Mouse (Mus musculus): ENCODE data around the gene D8Ertd738e. TPM values are rescaled to one million over a fixed set of nuclear protein-coding genes. Genes with fewer than 3 reads are reported as not detected.

The D8Ertd738e gene
- total RNA-seq (2021) = 100 to 1,000 TPM; 174 to 185 TPM
- long read RNA-seq, experiment 1, transcript D8Ertd738e-201 (3 exons, 616 nt) = major isoform, 573 of 593 reads
- long read RNA-seq, experiment 1, partial matches to known transcripts = 19 of 593 reads
- long read RNA-seq, experiment 1, other reads (novel, unspliced or antisense) = 1 of 593 reads
- long read RNA-seq, experiment 2, transcript D8Ertd738e-201 (3 exons, 616 nt) = major isoform, 407 of 416 reads
- long read RNA-seq, experiment 2, partial matches to known transcripts = 2 of 416 reads
- long read RNA-seq, experiment 2, other reads (novel, unspliced or antisense) = 7 of 416 reads

- peak; percentile 81 for DNase-seq
Measured at GRCm38 (mm10) chr8:84249257-84250170, at the start of gene D8Ertd738e. Gene D8Ertd738e, minus strand, starts transcription at chr8:84249719.

DNA sequence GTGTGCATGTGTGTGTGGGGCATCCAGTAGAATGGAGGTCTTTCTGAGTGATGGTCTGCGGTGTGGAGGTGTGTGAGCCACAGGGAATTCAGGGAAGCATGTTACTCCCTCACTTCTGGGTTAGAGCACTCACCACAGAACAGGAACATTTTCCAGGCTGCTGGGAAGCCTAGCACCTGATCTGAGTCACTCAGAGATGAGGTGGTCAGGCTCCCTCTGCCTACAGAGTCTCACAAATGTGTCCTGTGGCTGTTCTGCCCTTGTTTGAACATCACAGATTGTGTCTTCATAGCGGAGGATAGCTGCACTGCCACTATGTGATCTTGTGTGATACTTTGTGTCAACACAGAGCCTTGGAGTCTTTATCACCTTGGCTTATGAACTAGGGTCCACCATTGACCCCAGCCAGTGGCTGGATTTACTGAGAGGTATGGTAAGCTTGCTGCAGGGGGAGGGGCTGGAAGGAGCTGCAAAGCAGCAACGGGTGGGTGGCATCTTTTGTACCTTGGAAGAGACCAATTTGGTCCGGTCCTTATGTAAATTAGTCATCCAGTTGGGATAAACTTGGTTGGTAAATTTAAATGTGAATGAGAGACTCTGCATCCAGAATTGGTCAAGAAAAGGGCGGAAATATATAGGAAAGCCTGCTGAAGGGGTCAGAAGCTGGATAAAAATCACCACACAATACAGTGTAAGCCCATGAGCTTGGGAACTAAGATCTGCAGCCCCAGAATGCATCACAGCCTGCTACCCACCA is 47.7 kb upstream of the D8Ertd738e start:
- no peak for DNase-seq

DNA sequence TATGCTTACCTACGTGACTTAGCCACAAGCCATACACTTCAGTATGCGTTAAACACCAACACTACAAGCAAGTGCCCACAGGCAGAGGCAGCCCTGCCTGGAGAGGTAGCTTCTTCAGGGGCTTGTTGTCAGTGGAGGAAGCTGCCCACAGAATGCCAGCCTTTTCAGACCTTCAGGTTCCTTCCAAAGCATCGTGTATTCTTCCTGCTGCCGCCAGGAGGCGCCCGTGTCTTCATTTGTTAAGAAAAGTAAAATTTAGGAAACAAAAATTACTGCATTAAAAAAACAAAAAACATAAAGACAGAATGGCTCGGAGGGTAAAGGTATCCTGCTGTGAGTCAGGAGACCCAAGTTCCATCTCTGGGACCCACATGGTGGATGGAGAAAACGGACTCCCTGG is 42.2 kb upstream of the D8Ertd738e start:
- no peak for DNase-seq

DNA sequence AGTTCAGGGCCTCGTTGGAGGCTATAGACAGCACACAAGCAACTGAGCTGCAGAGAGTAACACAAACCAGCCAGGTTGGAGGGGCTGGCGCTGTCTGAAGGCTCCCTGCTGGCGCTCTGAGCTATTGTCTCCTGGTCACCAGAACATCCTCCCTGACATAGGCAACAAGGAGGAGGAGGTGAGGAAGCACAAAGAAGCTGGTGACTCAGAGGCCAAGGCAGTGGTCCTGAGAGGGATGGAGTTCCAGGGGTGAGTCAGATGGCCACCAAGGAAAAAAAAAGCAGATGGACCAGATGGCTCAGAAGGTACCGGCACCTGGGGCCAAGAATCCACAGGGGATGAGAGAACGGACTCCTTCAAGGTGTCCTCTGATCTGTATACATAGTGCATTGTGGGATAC is 41.6 kb upstream of the D8Ertd738e start:
- DNase-seq = no peak

- no peak for DNase-seq
Measured at GRCm38 (mm10) chr8:84288892-84289291, 39.4 kb upstream of the D8Ertd738e start.

- peak; percentile 18 for DNase-seq
Measured at GRCm38 (mm10) chr8:84285665-84286064, 36.1 kb upstream of the D8Ertd738e start.

- DNase-seq = peak; percentile 43
Measured at GRCm38 (mm10) chr8:84284608-84285063, 35.1 kb upstream of the D8Ertd738e start.

DNA sequence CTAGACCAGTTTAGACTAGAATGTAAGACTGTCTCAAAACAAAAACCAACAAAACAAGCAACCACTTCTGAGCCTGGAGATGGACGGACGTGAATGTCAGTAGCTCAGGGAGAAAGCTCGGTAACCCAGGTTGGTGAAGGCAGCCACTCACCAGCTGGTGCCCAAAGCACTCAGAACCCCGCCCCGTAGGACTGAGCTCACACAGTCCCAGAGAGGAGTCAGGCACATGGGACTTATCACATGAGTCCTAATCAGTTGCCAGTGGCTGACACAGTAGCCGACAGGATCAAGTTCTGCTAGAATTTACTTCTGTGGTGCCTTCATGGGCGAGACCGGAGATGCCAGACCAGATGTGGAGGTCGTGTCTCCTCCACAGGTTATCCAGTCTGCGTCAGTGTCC is 31.3 kb upstream of the D8Ertd738e start:
- no peak for DNase-seq

GRCm38 (mm10) chr8:84276447-84276846 is 26.9 kb upstream of the D8Ertd738e start:
- no peak for DNase-seq

- DNase-seq = no peak
Measured at GRCm38 (mm10) chr8:84273968-84274367, 24.4 kb upstream of the D8Ertd738e start.

- DNase-seq = no peak
Measured at GRCm38 (mm10) chr8:84272302-84272701, 22.8 kb upstream of the D8Ertd738e start.

- DNase-seq = peak; percentile 100
Measured at GRCm38 (mm10) chr8:84269950-84270773, 20.6 kb upstream of the D8Ertd738e start, which contains the start of gene Ccdc130. Gene Ccdc130, minus strand, starts transcription at chr8:84270380.

DNA sequence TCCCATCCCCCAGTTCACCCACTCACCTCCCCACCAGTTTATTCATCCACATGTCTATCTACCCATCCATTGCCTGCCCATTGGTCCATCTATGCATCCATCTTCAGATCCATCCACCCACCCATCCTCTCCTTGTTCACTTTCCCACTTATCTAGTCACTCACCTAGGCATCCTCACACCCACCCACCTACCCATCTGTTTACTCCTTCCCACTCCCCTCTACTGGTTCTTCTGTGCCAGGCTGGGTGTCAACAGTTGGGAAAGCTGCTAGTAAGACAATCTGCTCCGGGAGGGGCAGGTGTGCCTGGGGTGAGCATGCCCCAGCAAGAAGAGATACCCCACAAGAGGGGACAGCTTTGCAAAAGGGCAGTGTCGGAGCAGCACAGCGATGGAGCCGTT is 11.6 kb upstream of the D8Ertd738e start:
- no peak for DNase-seq

DNA sequence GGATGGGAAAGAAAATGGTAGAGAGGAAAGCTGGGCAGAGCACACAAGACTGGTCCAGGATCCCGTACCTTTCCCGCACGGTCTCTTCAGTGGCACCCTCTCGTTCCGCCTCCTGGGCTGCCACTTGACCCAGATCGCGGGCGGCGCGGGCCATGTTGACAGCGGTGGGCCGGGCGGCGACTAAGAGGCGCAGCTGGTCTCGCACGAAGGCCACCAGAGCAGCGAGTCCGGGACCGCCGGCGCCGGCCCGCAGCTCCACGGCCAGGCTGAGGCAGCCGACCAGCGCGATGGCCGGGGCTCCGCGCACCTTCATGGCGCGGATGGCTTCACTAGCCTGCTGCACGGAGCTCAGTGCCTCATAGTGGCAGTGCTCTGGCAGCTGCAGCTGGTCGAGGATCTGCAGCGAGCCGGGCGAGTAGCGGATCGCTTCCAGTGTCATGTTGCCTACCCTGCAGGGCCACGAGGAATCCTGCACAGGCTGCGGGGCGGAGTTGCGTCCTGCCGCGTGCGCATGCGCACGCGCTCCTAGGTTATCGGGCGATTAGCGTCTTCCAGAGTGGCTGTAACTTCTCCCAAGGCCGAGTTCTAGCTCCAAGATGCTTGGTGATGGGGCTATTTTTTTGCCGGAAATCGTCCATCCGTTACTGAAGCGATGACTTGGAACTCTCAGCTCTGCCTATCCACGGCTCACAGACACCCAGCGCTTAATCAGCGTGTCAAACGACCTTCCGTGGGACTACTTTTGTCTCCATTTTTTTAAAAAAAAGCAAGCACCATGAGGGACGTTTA is 7.5 kb upstream of the D8Ertd738e start, which contains the start of gene Mri1:
Mri1 (minus strand) TSS at position 505 of the 789 bp plus-strand sequence.
- DNase-seq = peak; percentile 86

DNA sequence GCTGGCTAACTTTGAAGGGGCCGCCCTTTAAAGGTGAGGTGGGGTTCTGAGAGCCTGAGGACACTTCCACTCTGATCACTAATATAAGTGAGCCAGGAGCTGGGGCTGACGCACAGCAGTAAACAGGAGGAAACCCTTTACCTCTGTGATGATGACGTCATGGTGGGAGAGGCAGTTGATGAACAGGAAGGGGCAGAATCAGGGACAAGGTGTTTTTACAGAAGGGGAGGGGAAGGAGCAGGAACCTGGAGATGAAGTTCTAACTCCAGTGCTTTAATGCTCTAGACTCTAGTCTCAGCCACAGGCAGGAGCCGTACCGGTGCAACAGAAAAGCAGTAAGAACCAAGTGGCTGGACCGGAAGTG is 6.9 kb upstream of the D8Ertd738e start:
- DNase-seq = no peak

DNA sequence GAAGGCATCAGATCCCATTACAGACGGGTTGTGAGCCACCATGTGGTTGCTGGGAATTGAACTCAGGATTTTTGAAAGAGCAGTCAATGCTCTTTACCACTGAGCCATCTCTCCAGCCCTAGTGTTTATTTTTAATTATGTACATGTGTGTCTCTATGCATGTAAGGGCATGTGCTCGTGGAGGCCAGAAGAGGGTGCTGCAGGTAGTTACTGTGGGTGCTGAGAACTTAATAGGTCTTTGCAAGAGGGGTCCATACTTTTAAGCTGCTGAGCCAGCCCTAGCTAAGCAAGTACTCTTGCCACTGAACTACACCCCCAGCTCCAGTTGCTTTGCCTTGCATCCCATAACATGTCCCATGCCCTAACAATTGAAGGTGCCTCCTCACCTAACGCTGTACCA is 6.3 kb upstream of the D8Ertd738e start:
- no peak for DNase-seq

DNA sequence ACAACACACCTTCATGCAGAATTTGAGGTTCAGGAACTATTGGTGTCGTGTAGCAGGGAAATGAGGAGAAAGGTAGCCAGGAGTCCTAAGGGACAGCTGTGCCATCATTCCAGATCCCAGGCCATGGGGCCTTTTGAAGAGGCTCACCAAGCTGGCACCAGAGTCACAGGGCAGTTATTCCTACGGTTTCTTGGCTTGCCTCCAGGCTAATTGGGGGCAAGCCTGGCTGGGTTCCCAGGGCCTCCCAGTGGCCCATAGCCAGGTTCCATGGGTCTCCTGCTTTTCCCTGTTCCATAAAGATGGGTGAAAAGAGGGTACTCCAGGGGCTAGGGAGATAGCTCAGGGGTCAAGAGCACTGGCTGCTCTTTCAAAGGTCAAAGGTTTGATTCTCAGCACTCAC is 7.7 kb downstream of the D8Ertd738e start:
- DNase-seq = no peak

DNA sequence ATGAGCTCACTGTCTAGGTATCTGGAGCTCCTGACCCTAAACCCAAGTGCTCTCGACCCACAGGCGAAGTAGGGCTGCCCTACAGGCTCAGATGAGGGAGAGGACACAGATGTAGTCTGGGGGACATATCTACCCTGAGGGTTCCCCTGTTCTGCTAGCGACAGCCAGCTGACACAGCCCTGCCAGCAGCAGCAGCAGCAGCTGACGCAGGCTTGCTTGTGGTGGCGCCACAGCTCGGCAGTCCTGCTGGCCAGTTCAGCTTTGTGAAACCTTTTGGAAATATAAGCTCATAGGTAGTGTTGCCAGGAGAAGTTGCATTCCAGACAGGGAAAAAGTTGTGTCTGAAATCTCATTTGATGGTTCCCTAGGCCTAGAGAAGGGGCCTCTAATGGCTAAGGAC is 8.4 kb downstream of the D8Ertd738e start:
- DNase-seq = no peak

GRCm38 (mm10) chr8:84237542-84238229 is 11.8 kb downstream of the D8Ertd738e start:
- DNase-seq = no peak

DNA sequence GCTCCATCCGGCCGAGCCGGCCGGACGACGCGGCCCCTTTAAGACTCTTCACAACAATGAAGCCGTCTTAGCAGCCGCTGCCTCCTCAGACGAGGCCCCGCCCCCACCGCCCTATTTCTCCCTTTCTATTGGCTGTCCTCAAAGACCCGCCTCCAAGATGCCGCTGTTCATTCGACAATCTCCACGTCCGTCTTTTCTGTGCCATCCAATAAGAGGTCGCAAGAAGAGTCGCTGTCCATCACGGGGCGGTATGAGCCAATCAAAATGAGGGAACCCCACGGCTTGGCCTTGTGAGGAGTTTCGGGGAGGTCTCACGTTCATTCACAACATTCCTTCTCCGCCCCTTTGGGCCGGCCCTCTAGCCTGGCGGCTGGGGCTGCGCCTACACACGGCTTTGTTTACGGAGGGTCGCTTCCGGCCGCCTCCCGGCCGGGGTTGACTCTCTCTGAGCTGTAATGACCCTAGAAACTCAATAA is 12.5 kb downstream of the D8Ertd738e start, which contains the start of gene Zswim4:
Zswim4 (minus strand) TSS at position 58 of the 476 bp plus-strand sequence.
- peak; percentile 98 for DNase-seq
